7 mouse cellular contexts compared by ENCODE assay signal in genomic region chr3:27183601-27184175, GRCm38 (mm10). TPM values are rescaled to one million over a fixed set of nuclear protein-coding genes. Genes with fewer than 3 reads are reported as not detected.
DNase-seq lines count a peak whose midpoint lies in the region; ATAC-seq and TF ChIP-seq lines count a peak whose summit lies in the region.

No protein-coding gene starts in this region.

- H3K27ac ChIP-seq in embryonic facial prominence, embryonic 11.5 days (replicated peaks; ENCODE audit: low read depth, low read length): no peak overlapping the region
- H3K27ac ChIP-seq in heart, embryonic 16.5 days (ENCODE audit: low read length): peak overlapping the region; percentile 80
- H3K27ac ChIP-seq in macrophage: peak overlapping the region; percentile 100
- H3K27ac ChIP-seq in small intestine, adult 2 months (ENCODE audit: insufficient read depth, low read depth, low read length): no peak overlapping the region

- H3K9ac ChIP-seq in embryonic facial prominence, embryonic 11.5 days (replicated peaks; ENCODE audit: low read length): peak overlapping the region; percentile 66
- H3K9ac ChIP-seq in heart, embryonic 16.5 days (ENCODE audit: low read length): peak overlapping the region; percentile 85

- peak overlapping the region; percentile 93 for H3K4me2 ChIP-seq in embryonic facial prominence, embryonic 11.5 days (ENCODE audit: low read depth, low read length)
- H3K4me2 ChIP-seq in heart, embryonic 16.5 days (ENCODE audit: low read depth, low read length): peak overlapping the region; percentile 85

- H3K79me2 ChIP-seq in macrophage (ENCODE audit: inconsistent target): peaks cover 60% of the 10 kb centered on the region

- no peaks in the 10 kb centered on the region for H3K9me3 ChIP-seq in E14TG2a.4 (ENCODE audit: low read length)
- H3K9me3 ChIP-seq in embryonic facial prominence, embryonic 11.5 days (replicated peaks; ENCODE audit: control insufficient read depth, low read length): no peaks in the 10 kb centered on the region
- H3K9me3 ChIP-seq in heart, embryonic 16.5 days (replicated peaks; ENCODE audit: control insufficient read depth, low read length): no peaks in the 10 kb centered on the region

- ATAC-seq in embryonic facial prominence, embryonic 11.5 days (replicated peaks; ENCODE audit: insufficient number of reproducible peaks, low FRiP score, low TSS enrichment, low read depth): no peak
- ATAC-seq in heart, embryonic 16.5 days (replicated peaks; ENCODE audit: extremely low read depth, insufficient read depth, low FRiP score): no peak

- peaks cover 10% of the 10 kb centered on the region for H3K36me3 ChIP-seq in E14TG2a.4 (ENCODE audit: insufficient read depth, low read length)
- H3K36me3 ChIP-seq in embryonic facial prominence, embryonic 11.5 days (replicated peaks; ENCODE audit: control insufficient read depth, insufficient read depth, low read depth, low read length): no peaks in the 10 kb centered on the region
- H3K36me3 ChIP-seq in heart, embryonic 16.5 days (ENCODE audit: control insufficient read depth, insufficient read depth): no peaks in the 10 kb centered on the region
- peaks cover 18% of the 10 kb centered on the region; the same call in 1 of the 2 replicates for H3K36me3 ChIP-seq in macrophage (ENCODE audit: inconsistent target)
- no peaks in the 10 kb centered on the region for H3K36me3 ChIP-seq in small intestine, adult 2 months (ENCODE audit: control insufficient read depth, insufficient read depth, low read length)

- peak overlapping the region; percentile 91 for H3K4me3 ChIP-seq in E14TG2a.4 (replicated peaks; ENCODE audit: low read length)
- H3K4me3 ChIP-seq in embryonic facial prominence, embryonic 11.5 days (ENCODE audit: low read depth, low read length): peak overlapping the region; percentile 62
- peak overlapping the region; percentile 82 for H3K4me3 ChIP-seq in heart, embryonic 16.5 days (ENCODE audit: low read length)
- H3K4me3 ChIP-seq in macrophage (ENCODE audit: inconsistent target): peak overlapping the region; percentile 99
- H3K4me3 ChIP-seq in small intestine, adult 2 months (ENCODE audit: low read depth, low read length): peak overlapping the region; percentile 76

- TF ChIP-seq POLR2A in small intestine, adult 2 months (IDR thresholded peaks at IDR 0.05; ENCODE audit: low read depth, low read length): no peak

- peak; percentile 49 for DNase-seq in ZHBTc4 (ENCODE audit: low read depth, low spot score)
- DNase-seq in embryonic facial prominence, embryonic 11.5 days (ENCODE audit: low spot score): peak; percentile 2
- peak; percentile 66 to 79 for DNase-seq in kidney, postnatal 36 days

- WGBS in embryonic facial prominence, embryonic 11.5 days: 13% methylated on average over 19 of the region's 19 CpGs
- WGBS in heart, embryonic 16.5 days: 6% methylated on average over 19 of the region's 19 CpGs
- 2% methylated on average over 19 of the region's 19 CpGs for WGBS in macrophage (ENCODE audit: missing documents)
- 8% methylated on average over 19 of the region's 19 CpGs for WGBS in small intestine, adult 2 months

- peaks cover 29% of the 10 kb centered on the region for H3K27me3 ChIP-seq in E14TG2a.4 (ENCODE audit: insufficient read depth, low read length)
- H3K27me3 ChIP-seq in embryonic facial prominence, embryonic 11.5 days (ENCODE audit: control insufficient read depth, insufficient read depth, low read length): no peaks in the 10 kb centered on the region
- no peaks in the 10 kb centered on the region for H3K27me3 ChIP-seq in heart, embryonic 16.5 days (ENCODE audit: control insufficient read depth, insufficient read depth, low read length)
- H3K27me3 ChIP-seq in small intestine, adult 2 months (ENCODE audit: control insufficient read depth, insufficient read depth, low read length): no peaks in the 10 kb centered on the region

- peaks cover 25% of the 10 kb centered on the region for H3K4me1 ChIP-seq in E14TG2a.4 (replicated peaks; ENCODE audit: low read depth, low read length)
- no peaks in the 10 kb centered on the region for H3K4me1 ChIP-seq in embryonic facial prominence, embryonic 11.5 days (ENCODE audit: control insufficient read depth, insufficient read depth, low read length)
- peaks cover 5% of the 10 kb centered on the region; the same call in 1 of the 2 replicates for H3K4me1 ChIP-seq in heart, embryonic 16.5 days (ENCODE audit: control insufficient read depth, insufficient read depth, low read length)
- peaks cover 2% of the 10 kb centered on the region; the same call in 1 of the 2 replicates for H3K4me1 ChIP-seq in small intestine, adult 2 months (ENCODE audit: control insufficient read depth, insufficient read depth, insufficient read length, low read length)

- no peak for TF ChIP-seq CTCF in E14TG2a.4 (conservative IDR thresholded peaks at IDR 0.05; ENCODE audit: low read length)
- no peak for TF ChIP-seq CTCF in small intestine, adult 2 months (IDR thresholded peaks at IDR 0.05; ENCODE audit: extremely low read depth, insufficient read length, insufficient replicate concordance, low read depth, low read length)

RNA-seq across cellular contexts. Expression of gene Nceh1, which starts 0.9 kb away (rescaled TPM):
- polyA plus RNA-seq in embryonic facial prominence, embryonic 11.5 days (2014; fragmentation: Nextera tagmentation; extraction: Ambion mirVana): 2.2 and 3.9 TPM in 2 replicates
- 22.3 and 26.5 TPM in 2 replicates for polyA plus RNA-seq in heart, embryonic 16.5 days (2015; fragmentation: Nextera tagmentation; extraction: Ambion mirVana)
- total RNA-seq in macrophage (2018; cell fraction: chromatin; rRNA removed): 100 to 1,000 TPM in 9 of 26 experiments, 10 to 100 TPM in 17; 18.6 to 236 (median 77.9) TPM
- total RNA-seq in macrophage (2018; cell fraction: cytosol; rRNA removed): 100 to 1,000 TPM; 111 to 455 (median 227) TPM
- 100 to 1,000 TPM in 25 of 26 experiments, 10 to 100 TPM in 1; 73.4 to 406 (median 223) TPM for total RNA-seq in macrophage (2018; cell fraction: nucleus; rRNA removed)
- polyA plus RNA-seq in macrophage (2018): 212 to 280 TPM (median 251 TPM) in 3 replicates
- 15.5 and 20.0 TPM in 2 replicates for polyA plus RNA-seq in small intestine, adult 2 months (2012; rRNA removed)

RNA-seq across cellular contexts. Expression of gene Ect2, which starts 30.0 kb away (rescaled TPM):
- 83.5 and 93.7 TPM in 2 replicates for polyA plus RNA-seq in embryonic facial prominence, embryonic 11.5 days (2014; fragmentation: Nextera tagmentation; extraction: Ambion mirVana)
- 36.8 and 38.4 TPM in 2 replicates for polyA plus RNA-seq in heart, embryonic 16.5 days (2015; fragmentation: Nextera tagmentation; extraction: Ambion mirVana)
- 10 to 100 TPM in 6 of 26 experiments, 1 to 10 TPM in 20; 2.1 to 30.7 (median 7.5) TPM for total RNA-seq in macrophage (2018; cell fraction: chromatin; rRNA removed)
- total RNA-seq in macrophage (2018; cell fraction: cytosol; rRNA removed): 1 to 10 TPM in 25 of 26 experiments, under 1 TPM in 1; 0.91 to 4.3 (median 2.3) TPM
- 10 to 100 TPM in 1 of 26 experiments, 1 to 10 TPM in 24, under 1 TPM in 1; 0.94 to 19.1 (median 2.9) TPM for total RNA-seq in macrophage (2018; cell fraction: nucleus; rRNA removed)
- 1.3 to 5.8 TPM (median 2.8 TPM) in 3 replicates for polyA plus RNA-seq in macrophage (2018)
- 0.60 and 1.4 TPM in 2 replicates for polyA plus RNA-seq in small intestine, adult 2 months (2012; rRNA removed)

Comparison
In these comparisons a context has a peak if more than half of its experiments do, and no peak if none do; other contexts are left out.
1. DNase-seq: peak in every context shown above with its lines; median percentile 72 in kidney, postnatal 36 days; 49 in ZHBTc4; 2 in embryonic facial prominence, embryonic 11.5 days.
2. H3K27ac ChIP-seq: peak in heart, embryonic 16.5 days (single experiment) and macrophage (single experiment); none in embryonic facial prominence, embryonic 11.5 days (single experiment) and small intestine, adult 2 months (single experiment).
3. Peak in every context shown above with its lines, with median percentiles within 50 percentile points of each other: H3K4me3 ChIP-seq.